Mouse (Mus musculus) small intestine, adult 2 months (tissue): ENCODE data around the gene Tpo.

Experiments used
- CTCF ChIP-seq: fragments of 200-500 bp; IDR thresholded peaks from 2 replicates; pipeline ENCODE4 v1.5.1; 2012; ENCODE audit warnings: low read depth, mild to moderate bottlenecking, control low read depth, inconsistent platforms, low read length, moderate library complexity, mixed read lengths; ENCODE audit not compliant: insufficient replicate concordance, insufficient read length; ENCODE audit errors: extremely low read depth
- POLR2A ChIP-seq: fragments of 200-500 bp; IDR thresholded peaks from 2 replicates; pipeline ENCODE4 v1.6.1; 2012; ENCODE audit warnings: low read depth, mild to moderate bottlenecking, control low read depth, inconsistent platforms, low read length, moderate library complexity

DNA sequence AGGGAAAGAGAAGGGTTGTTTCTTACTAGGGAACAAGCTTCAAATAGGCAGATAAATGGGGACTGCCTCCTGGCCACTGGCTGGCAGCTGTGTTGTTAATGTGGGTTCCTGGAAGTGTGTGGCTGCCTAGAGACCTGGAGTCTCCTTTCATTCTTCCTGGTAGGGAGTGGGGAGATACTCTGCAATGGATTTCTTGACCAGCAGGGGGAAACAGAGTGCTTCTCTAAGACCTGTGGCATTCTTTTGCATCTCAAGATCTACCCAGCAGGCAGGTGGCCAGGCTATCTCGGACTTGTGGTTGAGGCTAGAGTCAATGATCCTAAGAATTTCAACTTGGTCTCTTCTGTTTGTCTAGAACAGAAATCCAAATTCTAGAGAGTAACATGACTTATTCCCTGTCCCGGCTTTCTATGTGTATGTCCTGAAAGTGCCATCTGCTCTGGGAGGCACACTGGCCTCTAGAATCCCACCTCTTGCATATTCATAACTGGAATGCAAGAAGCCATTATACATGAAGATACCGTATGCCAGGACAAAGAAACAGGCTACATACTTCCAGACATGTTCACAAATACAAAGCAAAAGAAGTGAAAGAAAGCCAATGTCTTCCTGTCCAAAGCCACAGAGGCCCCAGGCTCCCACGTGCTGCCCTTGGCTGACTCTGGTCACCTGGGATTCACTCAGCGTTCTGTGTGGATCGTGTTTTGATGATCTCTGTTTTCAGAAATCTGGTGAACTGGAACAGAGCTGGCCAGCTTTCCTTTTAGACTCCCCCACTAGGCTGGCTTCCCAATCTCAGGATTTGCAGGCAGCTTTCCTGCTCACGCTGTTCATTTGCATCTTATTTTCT, 3.6 kb downstream of the Tpo start:
- TF ChIP-seq CTCF (peak; percentile 37; the same call in 1 of the 2 replicates), POLR2A (no peak)
